Mouse (Mus musculus) lung, postnatal 36 days (tissue): ENCODE results near the gene Cldn19.

ENCODE experiments used
- DNase-seq: peaks from one replicate; pipeline ENCODE4 v3.0.0; 2022; ENCODE audit warnings: mixed read lengths

Gene Cldn19

DNA sequence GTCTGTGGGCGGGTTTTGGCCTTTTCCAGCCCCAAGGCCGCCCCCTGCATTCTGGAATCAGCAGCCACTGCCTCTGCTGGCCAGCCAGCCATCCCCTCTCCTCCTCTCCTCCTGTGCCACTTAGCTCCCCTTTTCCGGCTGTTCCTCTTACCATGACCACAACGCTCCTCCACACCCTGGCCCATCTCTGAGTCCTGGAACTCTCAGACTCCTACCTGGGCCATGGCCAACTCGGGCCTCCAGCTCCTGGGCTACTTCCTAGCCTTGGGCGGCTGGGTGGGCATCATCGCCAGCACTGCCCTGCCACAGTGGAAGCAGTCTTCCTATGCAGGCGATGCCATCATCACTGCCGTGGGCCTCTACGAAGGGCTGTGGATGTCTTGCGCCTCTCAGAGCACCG, at the start of gene Cldn19:
Cldn19 (plus strand) TSS at position 64 of the 400 bp plus-strand sequence.
- DNase-seq: no peak

DNA sequence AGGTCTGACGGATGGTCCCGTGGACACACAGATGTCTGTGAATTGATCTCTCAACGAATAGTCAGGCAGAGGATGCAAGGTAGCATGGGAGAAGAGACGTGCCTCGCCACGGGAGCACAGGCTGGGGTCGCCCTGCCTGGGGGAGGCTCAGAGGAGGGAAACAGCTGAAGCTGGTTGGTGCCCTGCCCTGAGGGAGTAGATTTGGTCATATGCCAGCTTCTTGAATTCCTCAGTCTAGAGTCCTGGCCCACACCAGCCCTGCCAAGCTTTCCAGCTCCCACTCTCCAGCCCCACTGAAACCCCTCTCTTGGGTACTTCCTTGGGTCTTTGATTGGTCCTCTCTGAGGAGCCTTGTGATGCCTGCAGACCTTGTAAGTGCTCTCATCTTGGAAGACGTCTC, 38.5 kb upstream of the Cldn19 start:
- no peak for DNase-seq

GRCm38 (mm10) chr4:119218169-119218568, 37.0 kb upstream of the Cldn19 start, which contains the start of gene Tmem269:
Tmem269 (minus strand) TSS chr4:119218217.
- no peak for DNase-seq

GRCm38 (mm10) chr4:119223696-119224095, 31.5 kb upstream of the Cldn19 start:
- peak; percentile 65 for DNase-seq

GRCm38 (mm10) chr4:119224534-119224933, 30.7 kb upstream of the Cldn19 start:
- no peak for DNase-seq

- DNase-seq: no peak
Measured at GRCm38 (mm10) chr4:119225719-119226118, 29.5 kb upstream of the Cldn19 start.

GRCm38 (mm10) chr4:119226751-119227150, 28.5 kb upstream of the Cldn19 start:
- no peak for DNase-seq

DNA sequence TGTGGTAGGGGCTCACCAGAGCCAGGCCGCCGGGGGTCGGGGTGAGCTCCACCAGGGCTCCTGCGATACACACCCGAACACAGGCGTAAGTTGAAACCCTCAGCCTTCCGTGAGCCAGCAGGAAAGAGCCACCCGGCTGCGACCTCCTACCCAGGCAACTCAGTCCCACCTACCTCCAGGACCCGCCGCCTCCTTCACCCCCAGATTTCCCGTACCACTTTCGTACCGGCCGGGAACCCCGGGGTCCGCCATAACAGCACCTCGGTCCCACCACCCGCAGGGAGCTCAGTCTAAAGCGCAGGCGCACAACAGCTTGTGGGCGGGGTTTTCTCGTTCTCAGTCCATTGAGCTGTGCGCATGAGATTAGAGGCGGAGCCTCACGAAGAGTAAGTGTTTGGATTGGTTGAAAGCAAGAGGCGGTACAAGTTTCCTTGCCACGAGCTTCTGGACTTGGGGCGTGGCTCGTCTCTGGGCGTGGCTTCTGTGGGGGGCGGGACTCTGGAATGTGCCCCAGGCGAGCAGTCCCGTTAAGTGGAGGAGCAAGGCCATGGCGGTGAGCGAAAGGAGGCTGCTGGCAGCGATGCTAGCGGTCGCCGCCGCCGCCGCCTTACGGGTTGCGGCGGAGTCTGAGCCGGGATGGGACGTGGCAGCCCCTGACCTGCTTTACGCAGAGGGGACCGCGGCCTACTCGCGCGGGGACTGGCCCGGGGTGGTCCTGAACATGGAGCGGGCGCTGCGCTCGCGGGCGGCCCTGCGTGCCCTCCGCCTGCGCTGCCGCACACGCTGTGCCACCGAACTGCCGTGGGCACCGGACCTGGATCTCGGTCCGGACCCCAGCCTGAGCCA, 22.6 kb upstream of the Cldn19 start, which contains the start of the genes AU022252 and P3h1:
AU022252 (minus strand) TSS at position 303 of the 846 bp plus-strand sequence.
P3h1 (plus strand) TSS at position 506 of the 846 bp plus-strand sequence.
- peak; percentile 100 for DNase-seq

- peak; percentile 45 for DNase-seq
Measured at GRCm38 (mm10) chr4:119233256-119233901, 21.8 kb upstream of the Cldn19 start.

DNA sequence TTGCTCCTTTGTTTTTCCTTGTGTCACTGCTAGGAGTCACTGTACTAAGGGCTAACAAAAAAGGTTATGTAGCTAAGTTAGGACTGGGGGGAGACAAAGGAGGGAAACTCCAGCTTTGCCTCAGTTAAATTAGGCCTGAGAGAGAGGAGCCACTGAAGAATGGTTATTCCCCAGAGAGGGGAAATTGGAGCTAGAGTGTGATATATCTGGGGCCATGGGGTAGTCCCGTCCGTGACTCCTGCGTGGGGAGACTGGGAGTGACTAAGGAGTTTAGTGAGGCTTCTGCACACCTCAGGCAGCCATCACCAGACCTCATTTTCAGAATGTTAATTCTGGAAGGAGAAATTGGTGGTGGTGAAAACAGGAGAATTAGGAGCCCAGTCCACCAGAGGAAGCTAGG, 20.9 kb upstream of the Cldn19 start:
- no peak for DNase-seq

DNA sequence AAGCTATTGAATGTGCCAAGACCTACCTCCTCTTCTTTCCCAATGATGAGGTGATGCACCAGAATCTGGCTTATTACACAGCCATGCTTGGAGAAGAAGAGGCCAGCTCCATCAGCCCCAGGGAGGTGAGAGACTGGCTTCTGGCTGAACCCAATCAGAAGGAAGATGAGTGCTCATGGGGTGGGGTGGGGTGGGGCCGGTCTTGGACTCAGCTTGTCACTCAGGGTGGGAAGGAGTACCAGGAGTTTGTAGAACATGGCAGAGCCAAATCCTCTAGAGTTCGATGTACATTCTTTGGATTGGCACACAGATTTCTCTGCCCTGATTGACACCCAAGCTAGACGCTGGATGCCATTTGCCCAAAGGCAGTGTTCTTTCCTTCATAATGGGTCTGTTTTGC, 16.6 kb upstream of the Cldn19 start:
- DNase-seq: no peak

DNA sequence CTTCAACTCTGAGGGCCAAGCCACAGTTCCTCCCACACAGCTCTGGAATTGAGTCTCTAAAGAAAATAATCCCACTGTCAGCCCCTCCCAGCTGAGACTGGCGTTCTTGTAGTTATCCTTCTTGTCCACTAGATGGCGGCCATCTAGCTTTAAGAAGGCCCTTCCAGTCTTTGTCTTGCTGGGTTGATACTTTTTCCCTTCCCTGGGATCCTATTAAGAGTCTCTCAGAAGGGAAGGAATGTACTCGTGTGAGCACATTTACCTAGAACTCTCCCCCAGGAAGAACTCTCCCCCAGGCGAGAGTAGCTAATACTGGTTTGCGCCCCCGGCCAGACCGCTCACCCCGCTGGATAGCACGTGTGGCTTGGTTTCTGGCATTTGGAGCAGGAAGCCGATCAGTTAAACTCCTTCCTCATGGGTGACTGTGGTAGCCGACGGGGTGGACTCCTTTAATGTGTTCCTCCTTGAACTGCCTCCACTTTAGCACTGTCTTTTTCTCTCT, 16.0 kb upstream of the Cldn19 start:
- DNase-seq: peak; percentile 60

GRCm38 (mm10) chr4:119241664-119242063, 13.6 kb upstream of the Cldn19 start:
- peak; percentile 40 for DNase-seq

DNA sequence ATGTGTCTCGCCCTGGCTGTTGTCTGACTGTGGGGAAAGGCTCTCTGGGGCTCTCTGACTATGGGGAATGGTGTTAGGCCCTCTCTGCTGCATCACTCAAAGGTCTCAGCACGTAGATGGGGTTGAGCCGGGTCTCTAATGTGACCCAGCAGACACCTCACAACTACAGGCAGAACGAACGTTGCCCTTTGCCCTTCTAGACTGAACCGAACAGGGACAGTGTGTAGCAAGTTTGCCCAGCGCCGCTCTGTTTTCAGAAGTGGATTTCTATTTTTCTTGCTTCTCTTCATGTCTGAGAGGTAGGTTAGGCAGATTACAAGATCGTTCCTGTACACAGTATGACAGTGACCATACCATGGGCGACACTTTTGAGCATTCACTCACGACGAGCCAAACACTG, 12.6 kb upstream of the Cldn19 start:
- no peak for DNase-seq

DNA sequence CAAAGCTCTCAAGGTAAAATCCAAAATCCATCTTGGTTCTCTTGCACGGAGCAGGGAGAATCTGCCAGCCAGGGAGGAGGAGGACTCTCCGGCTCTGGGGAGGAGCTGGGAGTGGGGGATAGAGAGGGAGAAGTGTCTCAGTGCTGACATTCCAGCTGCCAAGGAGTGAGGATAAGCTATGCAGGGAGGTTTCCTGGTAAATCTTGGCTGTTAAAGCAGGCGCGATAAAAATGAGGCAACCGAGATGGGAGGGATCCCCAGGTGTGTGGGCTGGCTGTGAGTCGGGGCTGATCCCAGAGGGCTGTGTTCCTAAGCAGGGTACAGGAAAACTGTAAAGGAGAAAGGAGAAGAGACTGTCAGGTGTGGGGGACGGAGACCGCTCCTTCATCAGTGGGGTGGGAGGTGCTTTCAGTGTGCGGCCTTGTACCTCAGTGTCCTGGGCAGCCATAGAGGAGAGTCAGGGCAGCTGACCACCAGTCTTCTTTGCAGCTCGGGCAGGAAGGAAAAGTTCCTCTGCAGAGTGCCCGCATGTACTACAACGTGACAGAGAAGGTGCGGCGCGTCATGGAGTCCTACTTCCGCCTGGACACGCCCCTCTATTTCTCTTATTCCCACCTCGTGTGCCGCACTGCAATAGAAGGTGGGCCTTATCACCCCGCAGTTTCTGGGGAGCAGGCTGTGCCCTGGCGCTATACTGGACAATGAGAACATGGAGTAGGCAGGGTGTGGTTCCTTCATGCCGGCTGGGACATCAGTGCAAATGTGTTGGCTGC, 10.6 kb upstream of the Cldn19 start:
- no peak for DNase-seq

DNA sequence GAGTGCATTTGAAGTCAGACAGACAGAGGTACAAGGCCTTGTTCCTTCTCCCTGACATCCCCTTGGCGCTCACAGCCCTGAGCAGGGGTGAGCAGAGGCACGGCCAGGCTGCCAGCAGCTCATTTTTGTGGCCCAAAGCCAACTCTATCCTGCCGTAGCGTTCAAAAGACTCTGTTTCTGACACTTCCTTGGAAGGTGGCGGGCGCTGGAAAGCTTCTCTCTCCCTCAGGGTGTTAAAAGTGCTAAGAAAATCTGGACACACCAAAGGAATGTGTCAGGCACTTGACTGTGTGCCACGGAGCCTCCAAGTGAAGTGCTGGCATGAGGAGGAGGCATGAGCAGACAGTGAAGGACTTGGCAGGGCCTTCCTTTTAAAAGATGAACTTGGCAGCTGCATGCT, 9.7 kb upstream of the Cldn19 start:
- peak; percentile 43 for DNase-seq

DNA sequence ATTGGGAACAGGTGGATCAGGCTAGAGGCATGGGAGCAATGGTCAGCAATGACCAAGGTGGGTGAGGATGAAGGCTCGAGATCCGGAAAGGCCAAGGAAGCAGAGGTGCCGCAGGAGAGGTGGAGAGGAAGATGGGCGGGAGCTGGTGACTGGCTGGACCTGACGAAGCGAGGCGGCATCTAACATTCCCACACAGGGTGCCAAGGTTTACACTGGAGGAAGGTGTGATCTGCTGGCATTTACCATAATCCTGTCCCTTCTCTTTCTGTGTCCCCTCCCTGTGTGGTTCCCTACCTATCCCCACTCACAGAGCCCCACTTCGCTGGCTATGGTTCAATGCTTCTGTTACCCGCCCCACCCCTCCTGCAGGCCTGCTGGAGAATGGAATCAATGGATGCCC, 9.3 kb upstream of the Cldn19 start:
- no peak for DNase-seq

- DNase-seq: no peak
Measured at GRCm38 (mm10) chr4:119246688-119247225, 8.5 kb upstream of the Cldn19 start.

- DNase-seq: peak; percentile 92
Measured at GRCm38 (mm10) chr4:119247462-119248235, 7.6 kb upstream of the Cldn19 start.

- DNase-seq: peak; percentile 69
Measured at GRCm38 (mm10) chr4:119248407-119248965, 6.7 kb upstream of the Cldn19 start.

DNA sequence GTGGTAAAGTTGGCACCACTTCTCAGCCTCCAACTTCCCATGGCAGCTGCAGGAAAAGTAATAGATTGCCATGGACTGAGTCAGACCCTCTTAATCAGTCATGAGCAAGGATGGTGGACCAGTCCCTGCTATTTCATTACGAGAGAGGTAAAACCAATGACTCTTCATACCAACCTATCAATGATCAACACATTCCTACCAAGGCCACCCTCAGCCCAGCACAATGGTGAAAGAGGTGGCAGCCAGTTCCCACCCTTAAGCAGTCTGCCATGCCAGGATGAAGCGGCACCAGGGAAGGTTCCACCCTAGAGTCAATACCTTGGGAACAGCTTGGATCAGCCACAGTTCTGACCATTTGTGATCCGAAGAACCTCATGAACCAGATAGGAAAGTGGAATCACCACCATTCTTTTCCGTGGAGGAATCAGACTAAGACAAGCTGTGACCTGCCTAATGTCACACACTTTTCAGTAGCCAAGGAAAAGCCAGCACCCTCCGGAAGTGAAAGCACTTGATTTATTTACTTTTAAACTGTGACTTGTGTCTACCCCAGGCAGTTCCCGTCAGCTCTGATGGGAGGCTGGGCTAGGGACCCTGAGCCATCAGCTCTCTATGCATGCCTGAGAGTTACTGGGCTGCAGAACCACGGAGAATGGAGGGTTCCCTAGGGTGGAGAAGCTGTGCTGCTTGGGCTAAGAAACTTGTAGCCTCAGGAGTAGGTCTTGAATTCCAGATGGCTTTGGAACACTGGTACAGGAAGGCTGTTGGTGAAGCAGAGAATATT, 3.0 kb upstream of the Cldn19 start:
- DNase-seq: no peak
